Mouse (Mus musculus): ENCODE results near the gene Apc2. TPM values are rescaled to one million over a fixed set of nuclear protein-coding genes. Genes with fewer than 3 reads are reported as not detected.

Gene Apc2
- polyA plus RNA-seq, 1 experiment: 1.8 TPM

- Histone ChIP-seq H3K36me3 (ENCODE audit: control insufficient read depth, insufficient read depth, low read length) (no peaks in the 10 kb centered on the region), H3K27ac (ENCODE audit: control insufficient read depth, insufficient read depth, low read depth, low read length) (no peak overlapping the region), H3K4me3 (ENCODE audit: control insufficient read depth, low read depth, low read length) (peak overlapping the region; percentile 26), H3K4me1 (ENCODE audit: control insufficient read depth, insufficient read depth, low read length) (peaks cover 34% of the 10 kb centered on the region), H3K27me3 (ENCODE audit: control insufficient read depth, insufficient read depth, low read length) (no peaks in the 10 kb centered on the region)
- TF ChIP-seq CTCF (IDR thresholded peaks at IDR 0.05; ENCODE audit: control insufficient read depth, insufficient read depth, insufficient replicate concordance, low read depth, low read length): no peak
These were observed 51.8 kb downstream of the Apc2 start for GRCm38 (mm10) chr10:80347514-80347967.

GRCm38 (mm10) chr10:80348244-80348781 is 52.5 kb downstream of the Apc2 start, which contains the start of gene Adamtsl5:
TSS of gene Adamtsl5 (minus strand) at chr10:80348412.
- TF ChIP-seq POLR2A (IDR thresholded peaks at IDR 0.05; ENCODE audit: control insufficient read depth, low read depth, low read length) (no peak), CTCF (IDR thresholded peaks at IDR 0.05; ENCODE audit: control insufficient read depth, insufficient read depth, insufficient replicate concordance, low read depth, low read length) (peak; percentile 55)

GRCm38 (mm10) chr10:80348981-80349380 is 53.2 kb downstream of the Apc2 start:
- TF ChIP-seq CTCF (IDR thresholded peaks at IDR 0.05; ENCODE audit: control insufficient read depth, insufficient read depth, insufficient replicate concordance, low read depth, low read length): no peak
- TF ChIP-seq POLR2A (IDR thresholded peaks at IDR 0.05; ENCODE audit: control insufficient read depth, low read depth, low read length): no peak
- peaks cover 23% of the 10 kb centered on the region for H3K4me1 ChIP-seq (ENCODE audit: control insufficient read depth, insufficient read depth, low read length)
- no peak overlapping the region for H3K27ac ChIP-seq (ENCODE audit: control insufficient read depth, insufficient read depth, low read depth, low read length)
- no peaks in the 10 kb centered on the region for H3K36me3 ChIP-seq (ENCODE audit: control insufficient read depth, insufficient read depth, low read length)
- H3K27me3 ChIP-seq (ENCODE audit: control insufficient read depth, insufficient read depth, low read length): no peaks in the 10 kb centered on the region
- no peak overlapping the region for H3K4me3 ChIP-seq (ENCODE audit: control insufficient read depth, low read depth, low read length)

More at GRCm38 (mm10) chr10:80348244-80348781, 52.5 kb downstream of the Apc2 start, which contains the start of gene Adamtsl5:
- H3K4me3 ChIP-seq (ENCODE audit: control insufficient read depth, low read depth, low read length): peak within 1 kb of the TSS; percentile 26
- no peak within 1 kb of the TSS for H3K27ac ChIP-seq (ENCODE audit: control insufficient read depth, insufficient read depth, low read depth, low read length)
- H3K27me3 ChIP-seq (ENCODE audit: control insufficient read depth, insufficient read depth, low read length): no peaks in the 10 kb centered on the region
- no peaks in the 10 kb centered on the region for H3K36me3 ChIP-seq (ENCODE audit: control insufficient read depth, insufficient read depth, low read length)
- H3K4me1 ChIP-seq (ENCODE audit: control insufficient read depth, insufficient read depth, low read length): peaks cover 28% of the 10 kb centered on the region

GRCm38 (mm10) chr10:80350292-80350691 is 54.5 kb downstream of the Apc2 start:
- peak; percentile 93 for TF ChIP-seq CTCF (IDR thresholded peaks at IDR 0.05; ENCODE audit: control insufficient read depth, insufficient read depth, insufficient replicate concordance, low read depth, low read length)
- no peak for TF ChIP-seq POLR2A (IDR thresholded peaks at IDR 0.05; ENCODE audit: control insufficient read depth, low read depth, low read length)
- H3K4me1 ChIP-seq (ENCODE audit: control insufficient read depth, insufficient read depth, low read length): peaks cover 14% of the 10 kb centered on the region
- H3K4me3 ChIP-seq (ENCODE audit: control insufficient read depth, low read depth, low read length): no peak overlapping the region
- H3K27me3 ChIP-seq (ENCODE audit: control insufficient read depth, insufficient read depth, low read length): no peaks in the 10 kb centered on the region
- H3K36me3 ChIP-seq (ENCODE audit: control insufficient read depth, insufficient read depth, low read length): no peaks in the 10 kb centered on the region
- H3K27ac ChIP-seq (ENCODE audit: control insufficient read depth, insufficient read depth, low read depth, low read length): no peak overlapping the region

GRCm38 (mm10) chr10:80351896-80352295 is 56.1 kb downstream of the Apc2 start:
- Histone ChIP-seq H3K4me1 (ENCODE audit: control insufficient read depth, insufficient read depth, low read length) (peaks cover 21% of the 10 kb centered on the region), H3K27me3 (ENCODE audit: control insufficient read depth, insufficient read depth, low read length) (no peaks in the 10 kb centered on the region)
- TF ChIP-seq POLR2A (IDR thresholded peaks at IDR 0.05; ENCODE audit: control insufficient read depth, low read depth, low read length) (no peak), CTCF (IDR thresholded peaks at IDR 0.05; ENCODE audit: control insufficient read depth, insufficient read depth, insufficient replicate concordance, low read depth, low read length) (no peak)

GRCm38 (mm10) chr10:80352727-80353126 is 57.0 kb downstream of the Apc2 start:
- H3K36me3 ChIP-seq (ENCODE audit: control insufficient read depth, insufficient read depth, low read length): no peaks in the 10 kb centered on the region
- H3K27ac ChIP-seq (ENCODE audit: control insufficient read depth, insufficient read depth, low read depth, low read length): no peak overlapping the region
- H3K4me3 ChIP-seq (ENCODE audit: control insufficient read depth, low read depth, low read length): no peak overlapping the region
- H3K27me3 ChIP-seq (ENCODE audit: control insufficient read depth, insufficient read depth, low read length): no peaks in the 10 kb centered on the region
- no peak for TF ChIP-seq POLR2A (IDR thresholded peaks at IDR 0.05; ENCODE audit: control insufficient read depth, low read depth, low read length)
- TF ChIP-seq CTCF (IDR thresholded peaks at IDR 0.05; ENCODE audit: control insufficient read depth, insufficient read depth, insufficient replicate concordance, low read depth, low read length): no peak
- peaks cover 20% of the 10 kb centered on the region for H3K4me1 ChIP-seq (ENCODE audit: control insufficient read depth, insufficient read depth, low read length)

More at GRCm38 (mm10) chr10:80351896-80352295, 56.1 kb downstream of the Apc2 start:
- H3K27ac ChIP-seq (ENCODE audit: control insufficient read depth, insufficient read depth, low read depth, low read length): no peak overlapping the region
- H3K36me3 ChIP-seq (ENCODE audit: control insufficient read depth, insufficient read depth, low read length): no peaks in the 10 kb centered on the region
- no peak overlapping the region for H3K4me3 ChIP-seq (ENCODE audit: control insufficient read depth, low read depth, low read length)

GRCm38 (mm10) chr10:80355431-80355830 is 59.7 kb downstream of the Apc2 start:
- Histone ChIP-seq H3K36me3 (ENCODE audit: control insufficient read depth, insufficient read depth, low read length) (no peaks in the 10 kb centered on the region), H3K27me3 (ENCODE audit: control insufficient read depth, insufficient read depth, low read length) (peaks cover 2% of the 10 kb centered on the region; the same call in 1 of the 2 replicates), H3K27ac (ENCODE audit: control insufficient read depth, insufficient read depth, low read depth, low read length) (no peak overlapping the region), H3K4me1 (ENCODE audit: control insufficient read depth, insufficient read depth, low read length) (peaks cover 19% of the 10 kb centered on the region), H3K4me3 (ENCODE audit: control insufficient read depth, low read depth, low read length) (no peak overlapping the region)
- TF ChIP-seq POLR2A (IDR thresholded peaks at IDR 0.05; ENCODE audit: control insufficient read depth, low read depth, low read length): no peak
- TF ChIP-seq CTCF (IDR thresholded peaks at IDR 0.05; ENCODE audit: control insufficient read depth, insufficient read depth, insufficient replicate concordance, low read depth, low read length): no peak

Data from testis, adult 2 months (tissue).